Mouse (Mus musculus): Measurements from ENCODE around the gene Tmem231. TPM values are rescaled to one million over a fixed set of nuclear protein-coding genes. Genes with fewer than 3 reads are reported as not detected.

Gene Tmem231
- polyA plus RNA-seq, 1 experiment from 2014 or later: 12.8 TPM

DNA sequence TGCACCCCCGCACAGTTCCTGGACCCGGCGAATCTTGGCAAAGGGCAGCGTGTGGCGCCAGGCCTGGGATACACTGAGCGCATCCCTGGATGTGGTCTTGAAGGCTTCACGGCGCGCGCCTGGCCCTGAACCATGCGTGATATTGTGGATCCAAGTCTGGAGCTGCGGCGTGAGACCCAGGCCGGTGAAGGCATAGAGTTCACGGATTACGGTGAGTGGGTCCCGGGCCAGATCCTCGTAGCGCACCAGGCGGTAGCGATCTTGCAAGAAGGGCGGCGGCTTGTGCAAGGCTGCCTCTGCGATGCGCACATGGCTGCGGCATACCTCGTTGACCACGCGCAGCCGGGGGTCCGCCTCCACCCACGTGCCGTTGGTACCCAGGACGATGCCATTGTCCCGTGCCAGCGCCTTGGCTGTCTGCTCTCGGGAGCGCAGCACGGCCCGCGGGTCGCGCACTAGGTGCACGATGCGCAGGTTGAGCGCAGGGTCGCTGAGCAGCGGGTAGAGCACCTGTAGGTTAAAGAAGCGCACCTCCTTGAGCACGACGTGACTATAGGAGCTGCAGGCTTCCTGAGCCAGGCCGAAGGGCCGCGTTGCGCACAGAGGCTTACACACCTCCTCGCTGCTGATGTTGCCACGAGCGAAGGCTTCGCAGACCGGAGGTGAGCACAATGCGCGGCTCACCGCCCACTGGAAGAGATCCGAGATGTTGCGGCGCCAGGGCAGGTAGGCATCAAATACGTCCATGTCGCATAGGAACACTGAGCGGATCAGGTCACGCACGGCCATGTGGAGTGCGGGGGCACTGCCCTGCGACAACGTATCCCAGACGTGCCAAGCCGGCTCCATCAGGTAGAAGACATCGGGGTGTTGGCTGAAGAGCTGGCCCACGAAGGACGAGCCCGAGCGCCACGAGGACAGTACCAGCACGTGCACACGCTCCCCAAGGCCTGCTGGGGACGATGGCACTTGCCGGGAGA lies 43.5 kb downstream of the Tmem231 start:
- H3K9me3 ChIP-seq (ENCODE audit: control insufficient read depth, low read length): no peaks in the 10 kb centered on the region
- H3K4me2 ChIP-seq (ENCODE audit: low read length): peak overlapping the region; percentile 43
- no peak overlapping the region for H3K27ac ChIP-seq (ENCODE audit: low read depth)
- peak overlapping the region; percentile 20 for H3K4me3 ChIP-seq (ENCODE audit: low read depth, low read length)
- H3K4me1 ChIP-seq (replicated peaks; ENCODE audit: control insufficient read depth, insufficient read depth, low read length): peaks cover 7% of the 10 kb centered on the region
- no peaks in the 10 kb centered on the region for H3K36me3 ChIP-seq (ENCODE audit: control insufficient read depth, insufficient read depth, low read length)
- peaks cover 29% of the 10 kb centered on the region for H3K27me3 ChIP-seq (replicated peaks; ENCODE audit: control insufficient read depth, insufficient read depth, low read length)
- no peak overlapping the region for H3K9ac ChIP-seq (ENCODE audit: low read length)
- DNase-seq (ENCODE audit: low spot score) (peak; percentile 61), ATAC-seq (replicated peaks; ENCODE audit: low FRiP score, low TSS enrichment, low read depth) (peak; percentile 38)
- 12% methylated on average over 86 of the region's 86 CpGs for WGBS

DNA sequence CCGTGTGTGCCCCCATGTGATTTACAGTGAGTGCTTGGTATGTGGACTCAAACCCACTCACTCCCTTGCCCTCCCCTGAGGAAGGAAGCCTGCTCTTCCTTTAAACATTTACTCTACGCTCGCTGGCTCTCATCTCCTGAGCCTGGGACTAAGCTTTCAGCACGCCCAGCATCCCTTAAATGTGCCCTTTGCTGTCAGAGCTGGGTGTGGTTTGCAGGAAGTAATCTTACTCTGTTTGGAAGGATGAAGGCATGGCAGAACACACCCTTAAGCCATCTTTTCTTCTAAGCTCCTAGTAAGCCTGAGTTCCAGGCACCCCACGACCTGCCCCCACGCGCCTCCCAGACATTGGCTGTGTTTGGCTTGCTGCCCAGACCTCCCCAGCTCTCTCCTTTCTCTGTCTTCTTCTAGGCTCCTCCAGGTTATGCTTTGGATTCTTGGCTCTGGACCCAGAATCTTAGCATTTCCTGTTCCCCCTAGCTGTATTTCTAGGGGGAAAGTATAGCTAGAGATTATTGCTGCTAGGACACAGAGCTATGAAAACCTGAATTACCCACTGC lies 45.5 kb downstream of the Tmem231 start:
- H3K4me2 ChIP-seq (ENCODE audit: low read length): peak overlapping the region; percentile 20; the same call in 1 of the 2 replicates
- DNase-seq (ENCODE audit: low spot score) (no peak), ATAC-seq (replicated peaks; ENCODE audit: low FRiP score, low TSS enrichment, low read depth) (no peak)
- H3K36me3 ChIP-seq (ENCODE audit: control insufficient read depth, insufficient read depth, low read length): no peaks in the 10 kb centered on the region
- no peak overlapping the region for H3K27ac ChIP-seq (ENCODE audit: low read depth)
- H3K9ac ChIP-seq (ENCODE audit: low read length): no peak overlapping the region
- peaks cover 29% of the 10 kb centered on the region for H3K27me3 ChIP-seq (replicated peaks; ENCODE audit: control insufficient read depth, insufficient read depth, low read length)
- H3K9me3 ChIP-seq (ENCODE audit: control insufficient read depth, low read length): no peaks in the 10 kb centered on the region
- 14% methylated on average over 7 of the region's 7 CpGs for WGBS
- no peak overlapping the region for H3K4me3 ChIP-seq (ENCODE audit: low read depth, low read length)
- H3K4me1 ChIP-seq (replicated peaks; ENCODE audit: control insufficient read depth, insufficient read depth, low read length): peaks cover 7% of the 10 kb centered on the region

DNA sequence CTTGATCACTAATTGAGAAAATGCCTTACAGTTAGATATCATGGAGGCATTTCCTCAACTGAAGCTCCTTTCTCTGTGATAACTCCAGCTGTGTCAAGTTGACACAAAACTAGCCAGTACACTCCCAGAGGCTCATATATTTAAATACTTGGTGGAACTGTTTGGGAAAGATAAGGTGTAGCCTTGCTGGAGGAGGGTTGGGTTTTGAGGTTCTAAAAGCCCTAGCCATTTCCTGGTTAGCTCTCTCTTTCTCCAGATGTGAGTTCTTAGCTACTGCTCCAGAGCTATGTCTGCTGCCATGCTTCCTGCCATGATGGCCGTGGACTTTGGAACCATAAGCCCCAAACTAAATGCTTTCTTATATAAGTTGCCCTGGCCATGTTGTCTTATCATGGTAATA lies 46.2 kb downstream of the Tmem231 start:
- H3K4me3 ChIP-seq (ENCODE audit: low read depth, low read length): no peak overlapping the region
- H3K27ac ChIP-seq (ENCODE audit: low read depth): no peak overlapping the region
- no peaks in the 10 kb centered on the region for H3K9me3 ChIP-seq (ENCODE audit: control insufficient read depth, low read length)
- H3K4me1 ChIP-seq (replicated peaks; ENCODE audit: control insufficient read depth, insufficient read depth, low read length): peaks cover 7% of the 10 kb centered on the region
- DNase-seq (ENCODE audit: low spot score): no peak
- H3K27me3 ChIP-seq (replicated peaks; ENCODE audit: control insufficient read depth, insufficient read depth, low read length): peaks cover 29% of the 10 kb centered on the region
- 88% methylated on average over 1 of the region's 1 CpGs for WGBS
- no peaks in the 10 kb centered on the region for H3K36me3 ChIP-seq (ENCODE audit: control insufficient read depth, insufficient read depth, low read length)
- no peak for ATAC-seq (replicated peaks; ENCODE audit: low FRiP score, low TSS enrichment, low read depth)
- no peak overlapping the region for H3K9ac ChIP-seq (ENCODE audit: low read length)
- H3K4me2 ChIP-seq (ENCODE audit: low read length): no peak overlapping the region

DNA sequence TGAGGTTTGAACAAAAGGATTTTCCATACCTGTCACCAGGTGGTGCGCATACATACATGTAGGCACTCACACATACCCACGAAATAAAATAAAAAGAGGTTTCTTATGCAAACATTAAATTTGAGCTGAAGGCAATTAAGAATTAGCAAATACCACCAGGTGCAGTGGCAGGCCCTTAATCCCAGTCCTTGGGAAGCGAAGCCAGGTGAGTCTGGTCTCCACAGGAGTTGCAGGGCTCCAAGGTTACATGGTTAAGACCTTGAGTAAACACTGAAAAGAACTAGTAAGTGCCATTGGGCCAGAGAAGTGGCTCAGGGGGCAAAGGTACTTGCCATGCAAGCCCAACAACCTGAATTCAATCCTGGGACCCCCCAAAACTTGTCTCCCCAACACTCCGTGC lies 50.1 kb downstream of the Tmem231 start:
- no peaks in the 10 kb centered on the region for H3K9me3 ChIP-seq (ENCODE audit: control insufficient read depth, low read length)
- WGBS: 83% methylated on average over 4 of the region's 4 CpGs
- ATAC-seq (replicated peaks; ENCODE audit: low FRiP score, low TSS enrichment, low read depth): no peak
- H3K27me3 ChIP-seq (replicated peaks; ENCODE audit: control insufficient read depth, insufficient read depth, low read length): no peaks in the 10 kb centered on the region
- no peak overlapping the region for H3K27ac ChIP-seq (ENCODE audit: low read depth)
- DNase-seq (ENCODE audit: low spot score): no peak
- H3K9ac ChIP-seq (ENCODE audit: low read length): no peak overlapping the region
- H3K4me1 ChIP-seq (replicated peaks; ENCODE audit: control insufficient read depth, insufficient read depth, low read length): no peaks in the 10 kb centered on the region; the same call in 1 of the 2 replicates
- H3K36me3 ChIP-seq (ENCODE audit: control insufficient read depth, insufficient read depth, low read length): no peaks in the 10 kb centered on the region
- no peak overlapping the region for H3K4me3 ChIP-seq (ENCODE audit: low read depth, low read length)
- no peak overlapping the region for H3K4me2 ChIP-seq (ENCODE audit: low read length)

DNA sequence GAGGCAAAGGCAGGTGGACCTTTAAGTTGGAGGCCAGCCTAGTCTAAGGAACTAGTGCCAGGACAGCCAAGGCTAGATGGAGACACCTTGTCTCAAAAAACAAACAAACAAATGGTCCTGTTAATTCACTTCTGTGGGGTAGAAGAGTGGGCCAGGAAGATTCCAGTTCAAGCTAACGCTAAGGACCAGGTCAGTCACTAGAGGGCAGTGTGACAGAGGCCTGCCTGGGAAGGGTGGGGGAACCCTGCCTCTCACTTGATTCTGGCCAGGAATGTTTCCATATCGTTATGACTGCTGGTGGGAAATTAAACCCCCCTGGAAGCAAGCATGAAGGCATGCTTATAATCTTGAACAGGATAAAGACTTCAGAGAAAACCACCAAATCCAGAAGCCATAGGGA lies 52.1 kb downstream of the Tmem231 start:
- H3K4me1 ChIP-seq (replicated peaks; ENCODE audit: control insufficient read depth, insufficient read depth, low read length): no peaks in the 10 kb centered on the region
- no peak overlapping the region for H3K4me3 ChIP-seq (ENCODE audit: low read depth, low read length)
- no peaks in the 10 kb centered on the region for H3K36me3 ChIP-seq (ENCODE audit: control insufficient read depth, insufficient read depth, low read length)
- no peaks in the 10 kb centered on the region for H3K27me3 ChIP-seq (replicated peaks; ENCODE audit: control insufficient read depth, insufficient read depth, low read length)
- H3K27ac ChIP-seq (ENCODE audit: low read depth): no peak overlapping the region
- ATAC-seq (replicated peaks; ENCODE audit: low FRiP score, low TSS enrichment, low read depth): no peak
- no peaks in the 10 kb centered on the region for H3K9me3 ChIP-seq (ENCODE audit: control insufficient read depth, low read length)
- peak; percentile 75 for DNase-seq (ENCODE audit: low spot score)
- WGBS: 3% methylated on average over 2 of the region's 2 CpGs
- no peak overlapping the region for H3K4me2 ChIP-seq (ENCODE audit: low read length)
- H3K9ac ChIP-seq (ENCODE audit: low read length): no peak overlapping the region

DNA sequence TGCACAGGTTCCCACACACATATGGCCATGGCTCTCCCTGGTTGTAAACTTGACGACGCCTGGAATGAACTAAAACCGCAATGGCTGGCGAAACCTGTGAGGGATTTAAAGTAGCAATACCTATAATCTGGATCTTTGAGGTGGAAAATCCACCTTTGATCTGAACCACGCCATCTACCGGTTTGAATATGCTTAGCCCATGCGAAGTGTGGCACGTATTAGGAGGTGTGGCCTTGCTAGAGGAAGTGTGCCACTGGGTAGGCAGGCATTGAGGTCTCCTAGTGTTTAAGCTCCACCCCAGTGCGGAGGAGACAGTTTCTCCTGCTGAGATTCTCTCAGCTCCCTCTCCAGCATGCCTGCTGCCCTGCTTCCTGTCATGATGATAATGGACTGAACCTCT lies 56.0 kb downstream of the Tmem231 start:
- H3K9ac ChIP-seq (ENCODE audit: low read length): no peak overlapping the region
- WGBS: 67% methylated on average over 9 of the region's 9 CpGs
- DNase-seq (ENCODE audit: low spot score): no peak
- no peak overlapping the region for H3K4me3 ChIP-seq (ENCODE audit: low read depth, low read length)
- H3K27ac ChIP-seq (ENCODE audit: low read depth): no peak overlapping the region
- H3K4me1 ChIP-seq (replicated peaks; ENCODE audit: control insufficient read depth, insufficient read depth, low read length): peaks cover 4% of the 10 kb centered on the region; the same call in 1 of the 2 replicates
- no peaks in the 10 kb centered on the region for H3K36me3 ChIP-seq (ENCODE audit: control insufficient read depth, insufficient read depth, low read length)
- no peak overlapping the region for H3K4me2 ChIP-seq (ENCODE audit: low read length)
- H3K27me3 ChIP-seq (replicated peaks; ENCODE audit: control insufficient read depth, insufficient read depth, low read length): no peaks in the 10 kb centered on the region
- H3K9me3 ChIP-seq (ENCODE audit: control insufficient read depth, low read length): no peaks in the 10 kb centered on the region
- ATAC-seq (replicated peaks; ENCODE audit: low FRiP score, low TSS enrichment, low read depth): no peak

DNA sequence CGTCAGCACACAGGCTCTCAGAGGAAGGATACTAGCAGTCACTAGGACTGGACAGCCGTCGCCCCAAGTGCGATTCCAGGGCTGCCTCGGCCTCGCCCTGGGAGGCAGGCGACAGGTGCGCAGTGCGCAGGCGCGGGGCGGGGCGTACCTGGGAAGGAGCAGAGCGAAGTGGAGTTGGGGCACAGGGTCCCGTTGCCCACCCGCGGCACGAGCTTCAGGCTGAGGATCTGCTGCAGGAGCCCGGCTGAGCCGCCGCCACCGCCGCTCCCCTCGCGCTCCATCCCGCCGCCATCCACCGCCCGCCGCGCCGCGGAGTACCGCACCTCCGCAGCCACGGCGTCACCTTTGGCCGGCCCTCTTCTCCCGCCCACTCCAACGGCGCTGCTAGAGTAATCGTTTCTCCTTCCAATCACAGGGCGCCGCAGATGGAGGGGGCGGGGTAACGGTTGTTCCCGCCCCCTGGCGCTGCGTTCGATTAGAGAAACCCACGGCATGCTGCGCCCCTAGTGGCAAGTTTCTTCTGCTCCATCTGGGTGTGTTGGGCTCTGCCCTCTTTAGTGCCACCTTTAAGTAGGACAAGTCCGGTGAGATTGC lies 57.2 kb downstream of the Tmem231 start, which contains the start of gene Tmem170:
Gene Tmem170, minus strand, starts transcription at position 396 of the 594 bp plus-strand sequence.
- Histone ChIP-seq H3K27me3 (replicated peaks; ENCODE audit: control insufficient read depth, insufficient read depth, low read length) (no peaks in the 10 kb centered on the region), H3K9me3 (ENCODE audit: control insufficient read depth, low read length) (no peaks in the 10 kb centered on the region), H3K36me3 (ENCODE audit: control insufficient read depth, insufficient read depth, low read length) (no peaks in the 10 kb centered on the region), H3K27ac (ENCODE audit: low read depth) (peak within 1 kb of the TSS; percentile 65), H3K4me3 (ENCODE audit: low read depth, low read length) (peak within 1 kb of the TSS; percentile 77), H3K9ac (ENCODE audit: low read length) (peak within 1 kb of the TSS; percentile 59), H3K4me2 (ENCODE audit: low read length) (peak within 1 kb of the TSS; percentile 72), H3K4me1 (replicated peaks; ENCODE audit: control insufficient read depth, insufficient read depth, low read length) (peaks cover 4% of the 10 kb centered on the region; the same call in 1 of the 2 replicates)
- ATAC-seq (replicated peaks; ENCODE audit: low FRiP score, low TSS enrichment, low read depth) (peak; percentile 97), DNase-seq (ENCODE audit: low spot score) (peak; percentile 99)
- under 1% methylated on average over 30 of the region's 53 CpGs for WGBS

DNA sequence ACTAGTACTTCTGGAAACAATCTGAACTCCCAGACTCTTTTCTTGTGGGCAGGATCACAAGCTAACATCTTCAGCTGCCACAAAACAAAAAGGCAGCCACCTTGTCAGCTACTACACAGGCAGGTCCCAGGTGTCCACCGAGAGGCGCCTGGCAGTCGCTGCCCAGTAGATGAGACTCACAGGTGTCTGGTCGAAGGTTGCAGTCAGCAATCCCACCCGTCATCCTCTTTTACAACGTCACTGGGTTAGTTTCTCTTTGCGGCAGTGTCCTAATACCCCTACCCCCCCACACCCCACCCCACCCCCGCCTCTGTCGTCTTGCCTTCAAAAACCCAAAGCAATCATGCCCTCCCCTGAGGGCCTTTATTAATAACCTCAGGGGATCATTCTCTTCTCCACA lies 57.9 kb downstream of the Tmem231 start:
- Histone ChIP-seq H3K9me3 (ENCODE audit: control insufficient read depth, low read length) (no peaks in the 10 kb centered on the region), H3K4me1 (replicated peaks; ENCODE audit: control insufficient read depth, insufficient read depth, low read length) (peaks cover 4% of the 10 kb centered on the region; the same call in 1 of the 2 replicates), H3K4me3 (ENCODE audit: low read depth, low read length) (peak overlapping the region; percentile 77), H3K4me2 (ENCODE audit: low read length) (peak overlapping the region; percentile 72), H3K9ac (ENCODE audit: low read length) (peak overlapping the region; percentile 59), H3K27me3 (replicated peaks; ENCODE audit: control insufficient read depth, insufficient read depth, low read length) (no peaks in the 10 kb centered on the region), H3K27ac (ENCODE audit: low read depth) (peak overlapping the region; percentile 65; the same call in 1 of the 2 replicates), H3K36me3 (ENCODE audit: control insufficient read depth, insufficient read depth, low read length) (no peaks in the 10 kb centered on the region)
- WGBS: 15% methylated on average over 9 of the region's 9 CpGs
- DNase-seq (ENCODE audit: low spot score) (peak; percentile 58), ATAC-seq (replicated peaks; ENCODE audit: low FRiP score, low TSS enrichment, low read depth) (peak; percentile 1; the same call in 1 of the 2 replicates)
